Mouse (Mus musculus): Measurements from ENCODE around the gene Fbxw8. TPM values are rescaled to one million over a fixed set of nuclear protein-coding genes. Genes with fewer than 3 reads are reported as not detected.

Fbxw8 gene
- 10 to 100 TPM; 34.9 to 37.7 (median 36.6) TPM for total RNA-seq (2022)

DNA sequence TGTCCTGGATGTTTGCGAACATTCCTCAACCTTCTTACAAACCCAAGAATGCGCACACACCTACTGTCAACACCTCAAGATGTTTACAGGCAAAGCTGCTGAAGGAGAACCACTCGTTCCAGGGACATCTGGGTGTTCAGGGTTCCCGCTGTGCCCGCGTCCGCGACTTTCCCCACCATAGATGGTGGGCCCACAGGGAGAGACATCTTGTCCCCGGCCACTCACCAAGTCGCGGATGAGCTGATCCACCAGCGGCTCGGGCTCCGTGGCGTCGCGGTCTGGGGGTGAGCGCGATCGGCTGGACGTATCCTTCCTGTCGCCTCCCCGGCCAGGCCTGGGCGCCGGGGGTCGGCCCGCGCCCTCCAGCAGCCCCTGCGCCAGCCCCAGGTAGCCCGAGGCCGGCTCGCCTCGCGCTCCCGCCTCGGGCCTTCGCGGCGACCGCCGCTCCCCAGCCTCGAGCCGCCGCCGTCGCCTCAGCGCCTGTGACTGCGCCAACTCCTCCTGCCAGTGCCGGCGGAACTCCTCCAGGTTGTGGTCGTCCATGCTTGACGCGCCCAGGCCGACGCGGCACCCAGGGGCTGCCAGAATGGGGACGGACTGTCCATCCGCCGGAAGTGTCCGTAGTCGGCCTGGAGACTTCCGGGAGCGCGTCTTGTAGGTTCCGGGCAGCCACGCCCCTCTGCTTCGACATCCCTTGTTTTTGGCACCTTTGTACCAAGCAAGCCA, at the start of gene Fbxw8:
Gene Fbxw8, minus strand, starts transcription at position 626 of the 726 bp plus-strand sequence.
- peak; percentile 75 for DNase-seq (ENCODE audit: low spot score)

GRCm38 (mm10) chr5:118204675-118205440, 49.6 kb upstream of the Fbxw8 start:
- no peak for DNase-seq (ENCODE audit: low spot score)

- DNase-seq (ENCODE audit: low spot score) = no peak
Observed at GRCm38 (mm10) chr5:118199670-118200069, 44.4 kb upstream of the Fbxw8 start.

DNA sequence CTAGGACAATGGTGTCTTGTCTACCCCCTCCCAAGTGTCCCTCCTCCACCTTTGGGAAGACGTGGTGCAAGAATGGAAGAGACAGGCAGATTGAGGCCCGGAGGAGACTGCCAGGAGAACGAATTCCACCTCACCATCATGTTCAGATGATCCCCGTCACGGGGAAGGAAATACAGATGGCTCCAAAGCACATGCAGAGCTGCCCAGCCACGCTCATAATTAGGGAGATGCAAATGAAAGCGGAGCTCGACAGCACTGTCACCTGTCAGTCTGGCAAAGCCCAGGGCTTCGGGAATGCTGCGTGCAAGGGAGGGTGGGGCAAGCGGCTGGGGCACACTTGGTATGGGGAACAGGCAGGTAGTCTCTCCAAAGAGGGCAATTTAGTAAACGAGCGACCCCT, 42.2 kb upstream of the Fbxw8 start:
- no peak for DNase-seq (ENCODE audit: low spot score)

GRCm38 (mm10) chr5:118192221-118192620, 37.0 kb upstream of the Fbxw8 start:
- no peak for DNase-seq (ENCODE audit: low spot score)

DNA sequence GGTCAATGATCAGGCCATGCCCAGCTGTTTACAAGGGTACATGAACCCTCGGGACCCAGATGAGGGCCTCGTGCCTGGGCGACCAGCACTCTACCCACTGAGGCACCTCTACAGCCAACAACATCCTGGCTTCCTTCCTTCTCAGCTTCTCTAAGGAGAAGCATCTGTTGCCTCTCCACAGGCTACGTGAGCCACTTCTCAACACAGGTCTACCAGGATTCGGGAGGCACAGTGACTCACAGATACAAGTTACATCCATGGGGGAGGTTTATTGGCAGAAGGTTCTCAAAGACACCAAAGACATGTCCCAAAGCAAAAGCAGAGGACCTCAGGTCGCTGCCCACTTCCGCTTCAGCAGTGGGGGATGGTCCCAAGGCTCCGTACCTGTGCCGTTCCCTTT, 35.2 kb upstream of the Fbxw8 start:
- DNase-seq (ENCODE audit: low spot score) = no peak

GRCm38 (mm10) chr5:118188356-118188755, 33.1 kb upstream of the Fbxw8 start:
- no peak for DNase-seq (ENCODE audit: low spot score)

GRCm38 (mm10) chr5:118186903-118187633, 31.8 kb upstream of the Fbxw8 start:
- no peak for DNase-seq (ENCODE audit: low spot score)

DNA sequence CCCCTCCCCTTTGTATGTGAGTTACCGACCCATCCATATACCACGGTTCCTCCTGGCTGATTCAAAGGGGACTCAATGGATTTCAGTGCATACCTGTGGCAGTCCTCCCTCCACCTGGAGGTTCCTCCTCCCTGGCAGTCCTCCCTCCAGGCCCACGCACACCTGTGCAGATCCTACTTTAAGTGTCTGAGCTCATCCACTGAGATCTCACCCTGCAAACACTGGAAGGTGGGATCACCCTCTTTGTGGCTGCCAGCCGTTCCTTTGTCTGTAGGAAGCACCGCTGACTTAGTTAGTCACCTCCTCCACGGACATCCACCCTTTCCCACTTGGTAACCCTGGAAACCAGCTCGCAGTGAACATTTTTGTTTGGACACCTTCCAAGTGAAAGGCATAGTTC, 22.4 kb upstream of the Fbxw8 start:
- DNase-seq (ENCODE audit: low spot score) = no peak

GRCm38 (mm10) chr5:118175137-118175536, 19.9 kb upstream of the Fbxw8 start:
- no peak for DNase-seq (ENCODE audit: low spot score)

DNA sequence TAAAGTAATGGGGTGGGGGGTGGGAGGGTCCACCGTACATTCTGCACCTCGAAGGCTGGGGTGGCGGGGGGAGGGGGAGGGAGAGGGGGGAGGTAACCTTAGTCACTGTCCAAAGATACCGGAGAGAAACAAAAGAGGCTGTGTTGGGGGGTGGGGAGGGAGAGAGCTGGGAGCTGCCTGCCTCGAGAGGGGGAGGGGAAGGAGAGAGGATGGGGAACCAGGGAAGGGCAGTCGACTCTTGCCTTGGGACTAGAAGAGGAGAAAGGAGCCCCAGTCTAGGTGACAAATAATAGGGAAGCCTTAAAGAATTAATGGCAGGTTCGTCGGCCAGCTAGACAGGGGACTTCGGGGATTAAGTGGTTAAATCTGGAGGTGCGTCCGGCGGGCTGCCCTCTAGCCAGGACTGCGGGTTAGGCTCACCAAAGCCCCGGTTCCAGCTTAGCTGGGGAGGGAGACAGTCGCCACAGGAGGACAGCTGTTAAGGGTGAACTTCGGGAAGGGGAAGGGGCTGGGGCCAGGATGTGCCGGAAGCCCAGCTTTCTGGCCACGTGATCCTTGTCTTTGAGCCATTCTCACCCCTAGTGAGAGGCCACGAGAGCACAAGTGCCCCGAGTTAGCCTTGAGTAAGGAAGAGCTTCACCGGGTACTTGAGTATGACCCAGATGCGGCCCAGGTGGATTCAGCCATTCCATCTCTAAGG, 19.2 kb upstream of the Fbxw8 start:
- DNase-seq (ENCODE audit: low spot score) = no peak

- no peak for DNase-seq (ENCODE audit: low spot score)
Observed at GRCm38 (mm10) chr5:118172078-118172723, 16.9 kb upstream of the Fbxw8 start.

DNA sequence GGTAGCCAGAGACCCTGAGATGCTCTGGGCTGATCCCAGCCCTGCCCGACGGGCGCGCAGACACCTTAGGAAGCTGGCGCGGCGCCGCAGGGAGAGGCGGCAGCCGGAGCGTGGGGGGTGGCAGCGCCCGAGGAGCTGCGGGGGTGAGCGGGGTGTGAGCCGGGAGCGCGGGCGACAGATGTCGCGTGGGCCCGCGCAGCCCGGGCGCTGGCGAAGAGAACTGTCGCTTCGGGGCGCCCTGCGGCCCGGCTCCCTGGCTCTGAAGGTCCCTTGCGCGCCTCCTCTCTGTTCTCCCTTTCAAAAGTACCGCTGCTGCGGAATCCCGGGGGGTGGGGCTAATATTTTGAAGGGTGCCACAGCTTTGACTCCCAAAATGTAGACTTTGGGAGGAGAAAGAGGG, 16.4 kb upstream of the Fbxw8 start:
- no peak for DNase-seq (ENCODE audit: low spot score)

DNA sequence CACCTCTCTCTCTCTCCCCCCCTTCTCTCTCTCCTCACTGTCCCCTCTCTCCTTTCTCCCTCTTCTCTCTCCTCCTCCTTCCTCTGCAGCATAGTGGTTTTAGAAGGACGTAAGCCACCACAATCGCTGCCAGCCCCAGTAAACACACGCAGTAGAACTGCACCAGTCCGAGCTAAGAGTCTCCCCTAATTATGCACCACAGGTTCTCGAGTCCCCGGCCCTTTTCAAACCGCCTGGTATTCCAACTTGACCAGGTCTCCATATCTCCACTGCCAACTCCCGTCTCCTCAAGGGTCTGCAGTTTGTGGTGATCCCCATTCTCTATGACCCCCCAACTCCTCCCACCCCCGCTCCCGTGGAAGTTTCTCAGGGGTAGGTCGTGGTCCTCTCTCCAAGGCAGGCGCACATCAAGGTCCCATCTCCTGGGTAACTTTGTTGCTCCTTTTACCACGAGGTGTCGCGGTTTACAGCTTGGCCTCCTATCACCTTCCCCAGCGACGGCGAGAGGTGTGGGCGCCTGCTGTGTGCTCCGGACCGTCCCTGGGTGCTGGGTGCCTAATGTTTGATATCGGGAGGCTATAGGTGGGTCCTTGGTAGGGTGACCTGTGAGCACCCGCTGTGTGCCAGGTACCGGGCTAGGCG, 15.7 kb upstream of the Fbxw8 start:
- DNase-seq (ENCODE audit: low spot score) = no peak

GRCm38 (mm10) chr5:118169222-118170221, 14.3 kb upstream of the Fbxw8 start:
- no peak for DNase-seq (ENCODE audit: low spot score)

GRCm38 (mm10) chr5:118167561-118167995, 12.3 kb upstream of the Fbxw8 start:
- no peak for DNase-seq (ENCODE audit: low spot score)

GRCm38 (mm10) chr5:118165462-118165861, 10.2 kb upstream of the Fbxw8 start:
- DNase-seq (ENCODE audit: low spot score) = no peak

GRCm38 (mm10) chr5:118164581-118164980, 9.3 kb upstream of the Fbxw8 start, which contains the start of gene Hrk:
TSS of gene Hrk (plus strand) at chr5:118164648.
- DNase-seq (ENCODE audit: low spot score) = no peak

GRCm38 (mm10) chr5:118160691-118161090, 5.4 kb upstream of the Fbxw8 start:
- no peak for DNase-seq (ENCODE audit: low spot score)
